Mouse (Mus musculus): ENCODE data around the gene Rundc3a.
"Not testable (repeated sequence)": the region's sequence is repeated elsewhere in the genome, so short reads cannot be mapped to it uniquely, and the experiment has no call there.

Rundc3a gene

GRCm38 (mm10) chr11:102393238-102393634 lies at the start of gene Rundc3a:
Rundc3a (plus strand) TSS chr11:102393403.
- in situ Hi-C loops (cut with MboI, MseI) = no loop called here

- in situ Hi-C loops (cut with MboI, MseI) = no loop called here
These were observed 48.7 kb upstream of the Rundc3a start for GRCm38 (mm10) chr11:102344458-102344857.

GRCm38 (mm10) chr11:102346926-102347325 lies 46.3 kb upstream of the Rundc3a start:
- in situ Hi-C loops (cut with MboI, MseI) = no loop called here

- in situ Hi-C loops (cut with MboI, MseI) = no loop called here
These were observed 45.5 kb upstream of the Rundc3a start for GRCm38 (mm10) chr11:102347683-102348082.

GRCm38 (mm10) chr11:102348101-102348585 lies 45.1 kb upstream of the Rundc3a start:
- in situ Hi-C loops (cut with MboI, MseI) = no loop called here

- in situ Hi-C loops (cut with MboI, MseI) = no loop called here
These were observed 44.4 kb upstream of the Rundc3a start for GRCm38 (mm10) chr11:102348771-102349170.

GRCm38 (mm10) chr11:102349189-102349954 lies 43.8 kb upstream of the Rundc3a start:
- in situ Hi-C loops (cut with MboI, MseI) = no loop called here

GRCm38 (mm10) chr11:102350416-102350815 lies 42.8 kb upstream of the Rundc3a start:
- in situ Hi-C loops (cut with MboI, MseI) = no loop called here

- in situ Hi-C loops (cut with MboI, MseI) = no loop called here
These were observed 42.2 kb upstream of the Rundc3a start for GRCm38 (mm10) chr11:102350981-102351523.

GRCm38 (mm10) chr11:102352378-102352777 lies 40.8 kb upstream of the Rundc3a start:
- in situ Hi-C loops (cut with MboI, MseI) = no loop called here

- in situ Hi-C loops (cut with MboI, MseI) = no loop called here
These were observed 40.2 kb upstream of the Rundc3a start for GRCm38 (mm10) chr11:102353021-102353431.

GRCm38 (mm10) chr11:102355501-102355900 lies 37.7 kb upstream of the Rundc3a start:
- in situ Hi-C loops (cut with MboI, MseI) = no loop called here

GRCm38 (mm10) chr11:102356190-102356589 lies 37.0 kb upstream of the Rundc3a start:
- in situ Hi-C loops (cut with MboI, MseI) = no loop called here

- in situ Hi-C loops (cut with MboI, MseI) = no loop called here
These were observed 36.4 kb upstream of the Rundc3a start for GRCm38 (mm10) chr11:102356636-102357350.

GRCm38 (mm10) chr11:102358365-102358764 lies 34.8 kb upstream of the Rundc3a start:
- in situ Hi-C loops (cut with MboI, MseI) = no loop called here

- in situ Hi-C loops (cut with MboI, MseI) = no loop called here
These were observed 31.3 kb upstream of the Rundc3a start for GRCm38 (mm10) chr11:102361776-102362495.

- in situ Hi-C loops (cut with MboI, MseI) = no loop called here
These were observed 29.6 kb upstream of the Rundc3a start for GRCm38 (mm10) chr11:102363623-102364022.

- in situ Hi-C loops (cut with MboI, MseI) = no loop called here
These were observed 28.4 kb upstream of the Rundc3a start for GRCm38 (mm10) chr11:102364570-102365371.

GRCm38 (mm10) chr11:102365699-102366098 lies 27.5 kb upstream of the Rundc3a start:
- in situ Hi-C loops (cut with MboI, MseI) = no loop called here

GRCm38 (mm10) chr11:102366103-102366502 lies 27.1 kb upstream of the Rundc3a start, which contains the start of gene Slc4a1:
Slc4a1 (minus strand) TSS chr11:102366203.
- in situ Hi-C loops (cut with MboI, MseI) = not testable (repeated sequence)

Measured in regulatory T cell (primary cell).